In the genomic region with DNA sequence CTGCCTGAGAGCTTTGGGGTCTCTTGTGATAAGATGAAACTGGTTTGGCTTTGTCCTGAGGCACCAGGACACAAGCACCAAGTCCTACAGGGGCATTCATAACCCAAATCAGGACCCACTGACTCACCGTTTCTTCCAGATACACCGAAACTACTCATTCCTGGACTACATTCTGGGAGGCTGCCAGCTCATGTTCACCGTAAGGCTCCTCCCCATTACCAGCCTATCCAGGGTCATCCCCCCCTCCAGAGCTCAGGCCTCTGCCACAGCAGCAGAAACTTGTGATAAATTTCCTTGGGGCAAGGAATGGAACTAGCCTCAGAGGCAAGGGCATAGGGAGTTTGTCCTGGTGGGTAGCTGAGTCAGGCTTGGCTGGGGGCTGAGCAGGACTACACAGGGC, we compare ENCODE assay signal across 27 mouse cellular contexts. TPM values are rescaled to one million over a fixed set of nuclear protein-coding genes. Genes with fewer than 3 reads are reported as not detected.
DNase-seq lines count a peak whose midpoint lies in the region; ATAC-seq lines count a peak whose summit lies in the region.
"Had no signal": no experiment of that assay in that cellular context is flagged by ENCODE, and none has a peak within 500 bp of the region (broad histone marks: within the 10 kb centered on the region; RNA-seq: fewer than 3 reads in every experiment).

No protein-coding gene starts in this region.

- no peaks in the 10 kb centered on the region for H3K27me3 ChIP-seq in kidney, embryonic 16.5 days (ENCODE audit: insufficient read depth, low read length)
- H3K27me3 ChIP-seq in embryonic facial prominence, embryonic 10.5 days (replicated peaks; ENCODE audit: low read depth, poor library complexity, severe bottlenecking): no peaks in the 10 kb centered on the region
- H3K27me3 ChIP-seq: forebrain, embryonic 12.5 days; limb, embryonic 15.5 days had no signal

- ATAC-seq in kidney, embryonic 16.5 days (ENCODE audit: low FRiP score, low TSS enrichment): peak; percentile 13; the same call in 1 of the 2 replicates
- ATAC-seq: CD4-positive, CD25-positive, alpha-beta regulatory T cell, adult 4 months; intestine, embryonic 16.5 days; midbrain, embryonic 16.5 days had no signal

- 75% methylated on average over 3 of the region's 3 CpGs for WGBS in kidney, embryonic 16.5 days
- WGBS in embryonic facial prominence, embryonic 10.5 days: 90% methylated on average over 3 of the region's 3 CpGs

- H3K4me1 ChIP-seq in kidney, embryonic 16.5 days (ENCODE audit: insufficient read depth, low read length): no peaks in the 10 kb centered on the region
- H3K4me1 ChIP-seq in embryonic facial prominence, embryonic 10.5 days: peaks cover 18% of the 10 kb centered on the region
- H3K4me1 ChIP-seq: limb, embryonic 10.5 days; limb, embryonic 15.5 days had no signal

- no peak overlapping the region for H3K27ac ChIP-seq in kidney, embryonic 16.5 days (ENCODE audit: low read length)
- 0 out of 2 replicates have a peak overlapping the region, but pooled peaks have one; percentile 8 for H3K27ac ChIP-seq in embryonic facial prominence, embryonic 10.5 days (replicated peaks)
- H3K27ac ChIP-seq: forebrain, embryonic 12.5 days; heart, embryonic 10.5 days; hindbrain, embryonic 13.5 days; limb, embryonic 10.5 days; limb, embryonic 15.5 days; liver, embryonic 14.5 days had no signal

- no peaks in the 10 kb centered on the region for H3K9me3 ChIP-seq in kidney, embryonic 16.5 days (ENCODE audit: low read length)
- H3K9me3 ChIP-seq in embryonic facial prominence, embryonic 10.5 days: no peaks in the 10 kb centered on the region
- H3K9me3 ChIP-seq: forebrain, embryonic 12.5 days; heart, embryonic 10.5 days; hindbrain, embryonic 13.5 days; limb, embryonic 10.5 days; limb, embryonic 15.5 days had no signal

- H3K36me3 ChIP-seq in kidney, embryonic 16.5 days (ENCODE audit: insufficient read depth, low read length): no peaks in the 10 kb centered on the region
- H3K36me3 ChIP-seq in embryonic facial prominence, embryonic 10.5 days (replicated peaks): no peaks in the 10 kb centered on the region
- H3K36me3 ChIP-seq: forebrain, embryonic 12.5 days; heart, embryonic 10.5 days; hindbrain, embryonic 13.5 days; limb, embryonic 10.5 days; limb, embryonic 15.5 days had no signal

- H3K9ac ChIP-seq in kidney, embryonic 16.5 days (replicated peaks; ENCODE audit: low read length): no peak overlapping the region
- H3K9ac ChIP-seq: forebrain, embryonic 12.5 days; hindbrain, embryonic 13.5 days; limb, embryonic 15.5 days; liver, embryonic 14.5 days had no signal

- no peak for DNase-seq in kidney, postnatal 14 days
- peak; percentile 55 for DNase-seq in Muller cell, postnatal 12 days (ENCODE audit: inconsistent ontology term)
- DNase-seq in adrenal gland, adult 8-10 months: peak; percentile 72
- no peak for DNase-seq in embryonic facial prominence, embryonic 10.5 days (ENCODE audit: low spot score)
- DNase-seq in gastrocnemius, adult 8-10 months (ENCODE audit: low spot score in 2 of 2): no peak
- no peak for DNase-seq in right cerebral cortex, adult 2 months (ENCODE audit: low spot score in 2 of 2)
- DNase-seq: cerebellum, adult 11-12 months; cerebellum, postnatal 10 days; gastrocnemius, postnatal 14 days; heart, postnatal 4 days; kidney, adult 8-10 months; kidney, postnatal 10 days; layer of hippocampus, adult 9-11 months; lung, adult 2 months; lung, postnatal 14 days; thymus, postnatal 14 days had no signal

- no peak overlapping the region for H3K4me2 ChIP-seq in kidney, embryonic 16.5 days (replicated peaks; ENCODE audit: low read depth, low read length)
- H3K4me2 ChIP-seq: forebrain, embryonic 12.5 days; hindbrain, embryonic 13.5 days; limb, embryonic 15.5 days had no signal

- H3K4me3 ChIP-seq in kidney, embryonic 16.5 days (ENCODE audit: low read length): no peak overlapping the region
- H3K4me3 ChIP-seq in embryonic facial prominence, embryonic 10.5 days: no peak overlapping the region
- H3K4me3 ChIP-seq: erythroblast, embryonic 14.5 days; forebrain, embryonic 12.5 days; heart, embryonic 10.5 days; hindbrain, embryonic 13.5 days; limb, embryonic 10.5 days; limb, embryonic 15.5 days had no signal

RNA-seq across cellular contexts. Expression of a gene that starts 24.5 kb away (rescaled TPM):
- polyA plus RNA-seq in kidney, embryonic 16.5 days (2015; fragmentation: Nextera tagmentation; extraction: Ambion mirVana): 10.2 and 13.5 TPM in 2 replicates
- 10 to 100 TPM; 15.9 to 29.0 (median 22.4) TPM for total RNA-seq in adrenal gland, adult 8-10 months (2022)
- 9.1 and 9.9 TPM in 2 replicates for polyA plus RNA-seq in embryonic facial prominence, embryonic 10.5 days (2016; fragmentation: Nextera tagmentation; extraction: Ambion mirVana)
- 1 to 10 TPM; 4.3 to 9.8 (median 6.8) TPM for total RNA-seq in gastrocnemius, adult 8-10 months (2022)

RNA-seq across cellular contexts. Expression of a gene that starts 44.5 kb away (rescaled TPM):
- 39.1 and 41.4 TPM in 2 replicates for polyA plus RNA-seq in kidney, embryonic 16.5 days (2015; fragmentation: Nextera tagmentation; extraction: Ambion mirVana)
- 10 to 100 TPM; 20.4 to 30.0 (median 22.5) TPM for total RNA-seq in adrenal gland, adult 8-10 months (2022)
- 43.8 and 47.1 TPM in 2 replicates for polyA plus RNA-seq in embryonic facial prominence, embryonic 10.5 days (2016; fragmentation: Nextera tagmentation; extraction: Ambion mirVana)
- total RNA-seq in gastrocnemius, adult 8-10 months (2022): 1 to 10 TPM; 7.3 to 8.9 (median 8.2) TPM

RNA-seq across cellular contexts. Expression of a gene that starts 44.5 kb away (rescaled TPM):
- 63.2 and 69.2 TPM in 2 replicates for polyA plus RNA-seq in kidney, embryonic 16.5 days (2015; fragmentation: Nextera tagmentation; extraction: Ambion mirVana)
- total RNA-seq in adrenal gland, adult 8-10 months (2022): 10 to 100 TPM; 35.4 to 45.5 (median 42.4) TPM
- 82.6 and 93.1 TPM in 2 replicates for polyA plus RNA-seq in embryonic facial prominence, embryonic 10.5 days (2016; fragmentation: Nextera tagmentation; extraction: Ambion mirVana)
- 10 to 100 TPM; 16.9 to 23.1 (median 18.4) TPM for total RNA-seq in gastrocnemius, adult 8-10 months (2022)

Comparison
In these comparisons a context has a peak if more than half of its experiments do, and no peak if none do; other contexts are left out.
1. DNase-seq: peak in Muller cell, postnatal 12 days (single experiment) and adrenal gland, adult 8-10 months (single experiment); none in kidney, postnatal 14 days (single experiment), embryonic facial prominence, embryonic 10.5 days (single experiment), gastrocnemius, adult 8-10 months (0 of 2) and right cerebral cortex, adult 2 months (0 of 2).